Mouse (Mus musculus) neural tube, embryonic 11.5 days (tissue): ENCODE data around the gene Sgcg. TPM values are rescaled to one million over a fixed set of nuclear protein-coding genes. Genes with fewer than 3 reads are reported as not detected.

Experiments used
- ATAC-seq: fragments of 200-750 bp; cut with Nextera tagmentation; 2 replicates; pipeline ENCODE4 v1.8.0; 2017; ENCODE audit warnings: moderate number of reproducible peaks, mild to moderate bottlenecking, moderate TSS enrichment, moderate library complexity; ENCODE audit not compliant: insufficient read depth, low FRiP score, low TSS enrichment
- DNase-seq: peaks from one replicate; pipeline ENCODE4 v3.0.0-alpha.2; 2015; ENCODE audit warnings: low spot score
- H3K27ac ChIP-seq: fragments of 300-500 bp; sonication (generic); 2 replicates; pipeline ENCODE4 v1.5.1; 2014; ENCODE audit warnings: low read depth, mild to moderate bottlenecking, low read length
- H3K27me3 ChIP-seq: fragments of 300-500 bp; sonication (generic); 2 replicates; pipeline ENCODE4 v1.6.1; 2014; ENCODE audit warnings: mild to moderate bottlenecking, low read length, mixed read lengths; ENCODE audit not compliant: control insufficient read depth, insufficient read depth
- H3K36me3 ChIP-seq: fragments of 300-500 bp; sonication (generic); 2 replicates; pipeline ENCODE4 v1.6.1; 2014; ENCODE audit warnings: mild to moderate bottlenecking, low read length, moderate library complexity, mixed read lengths; ENCODE audit not compliant: control insufficient read depth, insufficient read depth
- H3K4me1 ChIP-seq: fragments of 300-500 bp; sonication (generic); 2 replicates; pipeline ENCODE4 v1.6.1; 2014; ENCODE audit warnings: low read length, mixed read lengths; ENCODE audit not compliant: control insufficient read depth, insufficient read depth
- H3K4me2 ChIP-seq: fragments of 300-500 bp; sonication (generic); 2 replicates; pipeline ENCODE4 v1.6.1; 2014; ENCODE audit warnings: low read depth, mild to moderate bottlenecking, moderate library complexity
- H3K4me3 ChIP-seq: fragments of 300-500 bp; sonication (generic); 2 replicates; pipeline ENCODE4 v1.5.1; 2014; ENCODE audit warnings: low read depth, low read length
- H3K9ac ChIP-seq: fragments of 300-500 bp; sonication (generic); 2 replicates; pipeline ENCODE4 v1.6.1; 2014; ENCODE audit warnings: mild to moderate bottlenecking, low read length
- H3K9me3 ChIP-seq: fragments of 300-500 bp; sonication (generic); 2 replicates; pipeline ENCODE4 v1.6.1; 2016; ENCODE audit warnings: low read length; ENCODE audit not compliant: control insufficient read depth
- WGBS: fragments of 180-500 bp; shearing (Covaris S2); extraction: QIAGEN DNeasy Blood & Tissue Kit; methylation state at CpG from one replicate; pipeline ENCODE4 v1.1.7; 2014; 5-methylcytosine and 5-hydroxymethylcytosine counted together
- polyA plus RNA-seq: library from polyadenylated mRNA; unstranded; fragments of >200 nt; fragmentation: Nextera tagmentation; extraction: Ambion mirVana; gene quantifications from 2 replicates; pipeline ENCODE4 v1.2.1, GENCODE M21; 2014

Gene Sgcg
- polyA plus RNA-seq, 1 experiment from 2014 or later: 2.0 TPM

DNA sequence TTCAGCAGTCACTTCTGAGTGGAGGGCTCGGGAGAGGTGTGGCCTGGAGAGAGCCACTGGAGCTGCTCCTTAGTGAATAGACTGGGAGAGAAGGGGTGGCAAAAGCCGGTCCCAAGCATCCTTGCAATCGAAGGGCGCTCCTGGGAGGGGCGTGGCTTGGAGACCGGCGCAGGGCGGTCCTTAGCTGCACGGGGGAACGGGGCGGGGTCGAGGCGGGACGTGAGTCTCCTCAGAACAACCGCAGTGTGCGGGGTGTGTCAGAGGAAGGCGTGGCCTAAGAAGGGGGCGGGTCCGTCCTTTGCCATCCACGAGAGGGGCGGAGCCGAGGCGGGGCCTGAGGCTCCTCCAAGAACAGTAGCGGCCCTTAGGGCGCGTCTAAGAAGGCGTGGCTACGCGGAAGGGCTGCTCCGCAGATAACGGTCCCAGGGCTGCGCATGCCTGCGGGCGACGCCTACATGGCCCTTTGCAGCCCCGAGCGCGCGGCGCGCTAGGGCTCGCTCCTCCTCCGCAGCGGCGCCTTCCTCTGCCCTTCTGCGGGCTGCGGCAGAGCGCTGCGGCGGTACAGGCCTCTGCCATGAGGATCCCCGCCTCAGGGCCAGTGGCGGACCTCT lies 85.6 kb downstream of the Sgcg start:
- H3K4me2 ChIP-seq: peak overlapping the region; percentile 64
- H3K4me3 ChIP-seq: peak overlapping the region; percentile 84
- H3K4me1 ChIP-seq: peaks cover 7% of the 10 kb centered on the region; the same call in 1 of the 2 replicates
- no peaks in the 10 kb centered on the region for H3K36me3 ChIP-seq
- no peaks in the 10 kb centered on the region; the same call in 1 of the 2 replicates for H3K27me3 ChIP-seq
- H3K27ac ChIP-seq: peak overlapping the region; percentile 95
- H3K9ac ChIP-seq: peak overlapping the region; percentile 90
- no peaks in the 10 kb centered on the region for H3K9me3 ChIP-seq
- peak; percentile 100 for DNase-seq
- peak; percentile 98 for ATAC-seq
- under 1% methylated on average over 46 of the region's 52 CpGs for WGBS

DNA sequence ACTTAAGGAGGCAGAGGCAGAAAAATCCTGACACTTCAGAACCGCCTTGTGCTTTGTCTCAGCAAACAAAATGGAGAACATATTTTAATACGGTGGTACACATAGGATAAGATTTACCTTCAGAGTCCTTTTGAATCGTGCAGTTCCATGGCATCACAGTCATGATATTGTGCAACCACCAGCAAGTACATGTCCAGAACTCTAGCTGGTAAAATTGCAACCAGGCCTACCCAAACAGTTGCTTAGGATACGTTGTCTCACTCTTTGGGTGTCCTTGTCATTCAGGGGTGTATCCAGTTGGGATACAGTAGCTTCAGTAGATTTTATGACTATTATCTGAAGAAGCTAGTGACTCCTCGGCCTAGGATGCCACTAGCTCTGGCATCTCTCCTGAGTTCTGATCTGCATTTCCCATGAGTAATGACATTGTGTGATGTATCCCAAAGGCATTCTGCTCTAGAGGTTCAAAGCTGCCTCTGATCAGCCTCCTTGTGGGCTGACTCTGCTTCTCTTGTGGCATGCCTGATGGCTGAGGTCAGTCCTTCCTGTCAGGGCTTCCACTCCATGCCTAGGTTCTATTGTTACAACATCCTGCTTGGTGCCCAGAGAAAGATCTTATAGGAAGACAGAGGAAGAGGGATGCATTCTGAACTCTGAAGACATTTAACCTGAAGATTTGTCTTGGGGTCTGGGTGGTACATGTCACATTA lies 86.9 kb downstream of the Sgcg start:
- no peaks in the 10 kb centered on the region; the same call in 1 of the 2 replicates for H3K27me3 ChIP-seq
- 94% methylated on average over 5 of the region's 5 CpGs for WGBS
- H3K4me3 ChIP-seq: no peak overlapping the region
- peaks cover 7% of the 10 kb centered on the region; the same call in 1 of the 2 replicates for H3K4me1 ChIP-seq
- H3K9me3 ChIP-seq: no peaks in the 10 kb centered on the region
- H3K4me2 ChIP-seq: no peak overlapping the region
- DNase-seq (no peak), ATAC-seq (no peak)
- H3K9ac ChIP-seq: no peak overlapping the region
- H3K27ac ChIP-seq: no peak overlapping the region
- no peaks in the 10 kb centered on the region for H3K36me3 ChIP-seq

Other genes starting within 250 kb of the Sgcg start
- gene Tnfrsf19, start 212.0 kb downstream of the Sgcg start, polyA plus RNA-seq: 50.6 and 53.8 TPM in 2 replicates
- gene Sacs, start 120.0 kb downstream of the Sgcg start, polyA plus RNA-seq: 5.3 and 6.2 TPM in 2 replicates
- 0.22 and 0.56 TPM in 2 replicates for gene Arl11, start 51.3 kb upstream of the Sgcg start, polyA plus RNA-seq
- gene Ebpl, start 101.9 kb upstream of the Sgcg start, polyA plus RNA-seq: 8.5 and 9.2 TPM in 2 replicates
- gene Kpna3, start 181.4 kb upstream of the Sgcg start, polyA plus RNA-seq: 109 and 111 TPM in 2 replicates